Mouse (Mus musculus) left cerebral cortex, postnatal 4 days (tissue): Measurements from ENCODE around the gene Vps9d1. TPM values are rescaled to one million over a fixed set of nuclear protein-coding genes. Genes with fewer than 3 reads are reported as not detected.
"Not testable (repeated sequence)": the region's sequence is repeated elsewhere in the genome, so short reads cannot be mapped to it uniquely, and the experiment has no call there.

Experiments used
- DNase-seq: peaks from one replicate; pipeline ENCODE4 v3.0.0-alpha.2; 2022
- intact Hi-C: fragments of 180-260 bp; cut with DNase I; formaldehyde crosslinking; loops from one replicate; pipeline ENCODE4 v1.15.1; 2025
- total RNA-seq, 2 experiments: library from RNA; stranded (reverse); gene quantifications; 2 replicates each; pipeline ENCODE4 v1.2.3; 2021

Gene Vps9d1
- total RNA-seq, 2 experiments from 2014 or later: 69.1 to 74.6 TPM

- intact Hi-C loops: no loop called here
- no peak for DNase-seq
Measured at GRCm38 (mm10) chr8:123255170-123255569, 1.0 kb upstream of the Vps9d1 start.

GRCm38 (mm10) chr8:123253451-123254098 lies 573 bp downstream of the Vps9d1 start:
- DNase-seq: no peak
- intact Hi-C loops: no loop called here

GRCm38 (mm10) chr8:123252925-123253324 lies 1.2 kb downstream of the Vps9d1 start:
- DNase-seq: no peak
- intact Hi-C loops: no loop called here

GRCm38 (mm10) chr8:123250940-123251339 lies 3.2 kb downstream of the Vps9d1 start:
- intact Hi-C loops: no loop called here
- DNase-seq: no peak

- DNase-seq: no peak
- intact Hi-C loops: no loop called here
Measured at GRCm38 (mm10) chr8:123248596-123248995, 5.6 kb downstream of the Vps9d1 start.

- DNase-seq: no peak
- intact Hi-C loops: no loop called here
Measured at GRCm38 (mm10) chr8:123247748-123248147, 6.4 kb downstream of the Vps9d1 start.

- intact Hi-C loops: no loop called here
- DNase-seq: no peak
Measured at GRCm38 (mm10) chr8:123245543-123245942, 8.6 kb downstream of the Vps9d1 start.

GRCm38 (mm10) chr8:123244382-123244781 lies 9.8 kb downstream of the Vps9d1 start:
- DNase-seq: no peak
- intact Hi-C loops: no loop called here

GRCm38 (mm10) chr8:123243053-123243452 lies 11.1 kb downstream of the Vps9d1 start:
- intact Hi-C loops: no loop called here
- no peak for DNase-seq

GRCm38 (mm10) chr8:123242107-123242923 lies 11.8 kb downstream of the Vps9d1 start:
- intact Hi-C loops: no loop called here
- DNase-seq: no peak

GRCm38 (mm10) chr8:123239398-123239797 lies 14.8 kb downstream of the Vps9d1 start:
- intact Hi-C loops: no loop called here
- DNase-seq: no peak

- intact Hi-C loops: no loop called here
- DNase-seq: peak; percentile 73
Measured at GRCm38 (mm10) chr8:123235520-123236497, 18.3 kb downstream of the Vps9d1 start, which contains the start of gene Spata2l. Spata2l (minus strand) TSS chr8:123236233.

GRCm38 (mm10) chr8:123234918-123235519 lies 19.1 kb downstream of the Vps9d1 start:
- intact Hi-C loops: no loop called here
- peak; percentile 32 for DNase-seq

GRCm38 (mm10) chr8:123233760-123234159 lies 20.4 kb downstream of the Vps9d1 start:
- intact Hi-C loops: no loop called here
- no peak for DNase-seq

- DNase-seq: peak; percentile 54
- intact Hi-C loops: no loop called here
Measured at GRCm38 (mm10) chr8:123233300-123233699, 20.8 kb downstream of the Vps9d1 start.

GRCm38 (mm10) chr8:123232553-123232952 lies 21.6 kb downstream of the Vps9d1 start:
- intact Hi-C loops: no loop called here
- no peak for DNase-seq

- DNase-seq: no peak
- intact Hi-C loops: no loop called here
Measured at GRCm38 (mm10) chr8:123231742-123232141, 22.4 kb downstream of the Vps9d1 start.

GRCm38 (mm10) chr8:123230326-123230725 lies 23.8 kb downstream of the Vps9d1 start:
- intact Hi-C loops, DNase-seq: not testable (repeated sequence)

- intact Hi-C loops: no loop called here
- DNase-seq: no peak
Measured at GRCm38 (mm10) chr8:123228416-123228815, 25.7 kb downstream of the Vps9d1 start.
